Mouse (Mus musculus): ENCODE data around the gene Kbtbd6.

Kbtbd6 gene

DNA sequence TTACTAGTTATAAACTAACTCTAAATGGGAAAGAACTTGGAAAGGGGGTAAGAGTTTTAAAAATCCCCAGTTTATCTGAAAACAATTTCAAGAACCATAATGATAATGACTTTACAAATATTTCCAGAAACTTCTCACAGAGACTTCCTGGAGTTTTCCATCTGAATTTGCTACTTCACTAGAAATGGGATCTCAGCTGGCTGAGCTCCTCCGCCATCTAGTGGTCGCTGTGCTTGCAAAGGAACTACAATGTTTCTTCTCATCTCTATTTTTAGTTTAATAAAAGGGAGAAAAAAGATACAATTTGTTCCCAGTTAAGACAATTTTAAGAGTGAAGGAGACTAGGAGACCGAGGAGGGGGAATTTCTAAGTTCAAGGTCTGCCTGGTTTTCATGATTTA, 16.0 kb downstream of the Kbtbd6 start:
- no peak for TF ChIP-seq GATA4 (IDR thresholded peaks at IDR 0.05; ENCODE audit: insufficient replicate concordance, low read length)

DNA sequence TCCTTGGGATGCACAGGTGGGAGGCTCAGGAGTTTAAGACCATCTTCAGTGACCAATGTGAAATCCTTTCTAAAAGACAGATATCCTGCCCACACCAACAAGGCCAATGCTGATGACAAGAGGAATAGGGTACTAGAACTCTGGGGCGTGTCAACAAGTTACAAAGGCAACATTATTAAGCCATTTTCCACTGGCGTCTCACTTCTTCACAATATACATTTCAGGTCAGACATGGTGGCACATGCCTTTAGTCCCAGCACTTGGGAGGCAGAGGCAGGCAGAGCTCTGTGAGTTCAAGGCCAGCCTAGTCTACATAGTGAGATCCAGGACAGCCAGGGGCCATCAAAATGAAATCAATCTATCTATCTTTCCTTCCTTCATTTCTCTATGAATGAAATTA, 21.7 kb downstream of the Kbtbd6 start:
- no peak for TF ChIP-seq GATA4 (IDR thresholded peaks at IDR 0.05; ENCODE audit: insufficient replicate concordance, low read length)

DNA sequence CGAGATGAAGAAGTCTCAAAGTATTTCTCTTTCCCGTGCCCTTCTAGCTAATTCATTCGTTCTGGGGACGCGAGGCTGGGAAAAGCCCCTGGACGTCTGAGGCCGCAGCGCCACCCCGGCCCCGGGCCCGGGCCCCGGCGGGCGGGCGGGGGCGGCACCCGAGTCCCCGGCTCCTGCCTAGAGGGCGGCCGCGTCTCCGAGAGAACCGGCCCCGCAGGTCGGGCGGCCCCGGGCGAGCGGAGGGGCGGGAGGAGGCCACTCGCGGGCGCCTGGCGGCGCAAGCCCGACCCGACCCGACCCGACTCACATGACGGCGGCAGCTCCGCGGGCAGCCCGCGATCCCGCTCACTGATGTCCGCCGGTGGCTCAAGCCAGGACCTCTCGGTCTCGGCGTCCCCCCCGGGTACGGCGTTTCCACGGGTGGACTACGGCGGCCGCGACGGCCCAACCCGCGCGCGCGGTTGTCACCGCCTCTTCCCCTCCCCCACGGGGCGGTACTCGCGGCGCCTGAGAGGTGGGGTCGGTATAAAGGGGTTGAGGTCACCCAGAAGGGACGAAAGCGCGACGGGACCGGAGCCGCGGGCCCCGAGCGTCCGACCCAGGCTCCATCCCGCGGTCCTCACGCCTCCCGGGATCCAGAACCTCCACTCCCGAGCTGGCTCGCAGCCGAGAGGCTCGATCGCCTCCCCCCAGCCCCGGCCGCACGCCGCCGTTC, 29.1 kb downstream of the Kbtbd6 start, which contains the start of gene Elf1:
Gene Elf1 (plus strand): TSS at position 571 of the 715 bp plus-strand sequence.
- peak; percentile 37; the same call in 1 of the 2 replicates for TF ChIP-seq GATA4 (IDR thresholded peaks at IDR 0.05; ENCODE audit: insufficient replicate concordance, low read length)

DNA sequence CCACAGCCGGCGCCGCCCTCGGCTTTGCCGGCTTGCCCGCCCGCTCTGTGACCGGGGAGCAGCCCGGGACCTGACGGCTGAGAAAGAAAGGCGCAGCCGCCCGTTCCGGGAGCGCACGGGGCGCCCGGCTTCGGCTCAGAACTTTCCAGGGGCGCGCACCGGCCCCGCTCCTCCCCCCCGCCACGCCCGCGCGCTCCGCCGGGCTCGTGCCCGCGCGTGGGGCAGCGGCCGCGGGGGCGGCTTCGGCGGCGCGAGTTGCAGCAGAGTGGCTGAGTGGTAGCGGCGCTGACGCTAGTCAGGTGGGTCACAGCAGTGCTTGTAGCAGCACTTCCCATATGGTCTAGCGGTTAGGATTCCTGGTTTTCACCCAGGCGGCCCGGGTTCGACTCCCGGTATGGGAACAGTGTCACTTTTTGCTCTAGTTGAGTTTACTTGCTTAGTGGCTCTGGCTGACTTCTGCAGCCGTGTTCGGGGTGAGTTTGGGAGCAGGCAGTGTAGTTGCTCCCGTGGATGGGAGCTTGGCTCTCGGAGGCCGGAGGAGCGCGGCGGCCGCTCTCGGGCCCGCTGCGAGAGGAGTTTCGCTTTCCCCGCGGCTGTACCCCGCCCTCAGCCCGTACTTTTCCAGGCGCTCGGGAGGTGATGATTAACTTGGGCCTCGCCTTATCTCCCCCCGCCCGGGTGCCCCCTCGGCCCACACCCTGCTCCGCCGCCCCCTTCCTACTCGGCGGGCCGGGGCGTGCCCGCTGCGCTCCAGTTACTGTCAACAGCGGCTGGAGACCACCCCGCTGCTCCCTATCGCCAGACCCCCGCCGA, 29.9 kb downstream of the Kbtbd6 start, which contains the start of gene Wbp4:
Gene Wbp4 (minus strand): TSS at position 182 of the 813 bp plus-strand sequence.
- TF ChIP-seq GATA4 (IDR thresholded peaks at IDR 0.05; ENCODE audit: insufficient replicate concordance, low read length): peak; percentile 57; the same call in 1 of the 2 replicates

DNA sequence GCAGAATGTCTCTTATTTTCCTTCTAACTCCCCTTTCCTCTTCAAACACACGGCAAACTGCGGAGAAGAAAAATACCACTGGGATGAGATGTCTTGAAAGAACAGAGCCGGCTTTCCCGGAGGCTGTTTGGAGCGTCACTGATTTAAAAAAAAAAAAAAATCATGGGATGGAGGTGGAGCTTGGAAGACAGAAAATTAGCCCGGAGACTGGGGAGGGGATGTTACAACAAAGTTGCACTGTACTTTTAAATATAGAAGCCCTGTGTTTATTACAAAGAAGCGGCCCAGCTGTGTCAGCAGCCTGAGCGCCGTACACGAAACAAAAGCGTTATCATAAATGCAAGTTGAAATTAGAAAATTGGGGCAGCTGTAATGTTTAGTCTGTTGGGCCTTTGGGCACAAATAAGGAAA, 30.6 kb downstream of the Kbtbd6 start:
- no peak for TF ChIP-seq GATA4 (IDR thresholded peaks at IDR 0.05; ENCODE audit: insufficient replicate concordance, low read length)

DNA sequence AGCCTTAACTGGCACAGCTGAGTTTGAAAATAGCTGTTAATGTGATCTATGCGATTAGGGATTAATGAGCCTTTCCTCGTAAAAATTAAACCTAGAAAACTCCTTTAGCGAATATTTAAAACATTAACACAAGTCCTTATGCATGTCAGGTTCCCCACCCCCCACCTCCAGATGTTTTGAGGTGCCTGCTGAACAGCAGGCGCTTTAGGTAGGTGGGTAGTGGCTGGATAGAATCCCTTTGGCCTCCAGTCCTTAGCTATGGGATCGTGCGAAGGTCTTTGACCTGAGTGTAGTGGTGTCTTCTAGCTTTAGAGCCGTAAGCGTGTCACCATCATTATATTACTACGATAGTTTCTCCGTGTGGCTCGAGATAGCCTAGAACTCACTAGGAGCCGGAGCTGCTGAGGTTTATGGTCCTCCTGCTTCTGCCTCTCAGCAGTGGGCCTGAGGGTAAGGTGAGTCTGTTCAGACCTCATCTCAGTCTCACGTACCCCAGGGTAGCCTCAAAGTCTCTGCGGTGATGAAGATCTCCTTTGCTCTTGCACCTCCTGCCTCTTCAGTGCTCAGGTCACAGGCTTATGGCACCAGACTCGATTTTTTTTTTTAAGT, 31.2 kb downstream of the Kbtbd6 start:
- no peak for TF ChIP-seq GATA4 (IDR thresholded peaks at IDR 0.05; ENCODE audit: insufficient replicate concordance, low read length)

DNA sequence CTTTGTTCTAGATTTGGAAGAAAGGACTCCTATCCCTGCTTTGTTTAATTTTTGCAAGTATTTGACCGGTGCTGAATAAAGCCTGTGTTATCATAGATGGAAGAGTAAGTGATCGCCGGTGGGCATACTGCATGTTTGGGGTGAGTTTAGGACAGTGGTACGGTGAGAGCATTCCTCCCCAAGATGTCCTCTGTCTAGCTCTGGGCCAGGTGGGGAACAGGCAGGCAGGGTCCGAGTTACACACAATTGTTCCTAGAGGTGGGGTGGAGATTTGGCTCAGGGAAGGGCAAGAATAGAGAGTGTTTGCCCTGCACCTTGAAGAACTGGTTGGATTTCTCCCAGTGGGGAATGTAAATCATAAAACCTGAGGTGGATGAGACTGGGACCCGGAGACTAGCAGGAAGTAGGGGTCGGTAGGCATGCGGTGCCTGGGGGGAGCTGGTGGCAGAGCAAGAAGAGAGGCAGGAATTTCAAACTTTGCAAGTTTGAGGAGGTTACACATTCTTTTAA, 32.0 kb downstream of the Kbtbd6 start:
- no peak for TF ChIP-seq GATA4 (IDR thresholded peaks at IDR 0.05; ENCODE audit: insufficient replicate concordance, low read length)

DNA sequence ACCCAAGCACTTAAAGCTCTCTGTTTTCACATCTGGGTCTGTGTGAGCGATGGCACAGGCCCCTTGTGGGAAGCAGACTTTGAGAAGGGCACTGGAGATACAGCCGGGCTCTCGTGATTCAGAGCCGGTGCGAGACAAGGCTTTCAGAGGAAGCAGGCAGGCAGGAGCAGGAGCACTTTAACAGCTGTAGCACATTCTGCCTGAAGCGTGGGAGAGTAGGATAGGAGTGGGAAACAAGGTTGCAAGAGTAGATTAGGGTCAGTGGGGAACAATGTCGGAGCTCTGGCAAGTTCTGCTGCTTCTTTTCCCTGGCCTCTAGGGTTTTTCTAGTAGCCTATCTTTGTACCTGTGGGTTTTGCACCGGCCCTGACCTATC, 35.0 kb downstream of the Kbtbd6 start:
- peak; percentile 5; the same call in 1 of the 2 replicates for TF ChIP-seq GATA4 (IDR thresholded peaks at IDR 0.05; ENCODE audit: insufficient replicate concordance, low read length)

DNA sequence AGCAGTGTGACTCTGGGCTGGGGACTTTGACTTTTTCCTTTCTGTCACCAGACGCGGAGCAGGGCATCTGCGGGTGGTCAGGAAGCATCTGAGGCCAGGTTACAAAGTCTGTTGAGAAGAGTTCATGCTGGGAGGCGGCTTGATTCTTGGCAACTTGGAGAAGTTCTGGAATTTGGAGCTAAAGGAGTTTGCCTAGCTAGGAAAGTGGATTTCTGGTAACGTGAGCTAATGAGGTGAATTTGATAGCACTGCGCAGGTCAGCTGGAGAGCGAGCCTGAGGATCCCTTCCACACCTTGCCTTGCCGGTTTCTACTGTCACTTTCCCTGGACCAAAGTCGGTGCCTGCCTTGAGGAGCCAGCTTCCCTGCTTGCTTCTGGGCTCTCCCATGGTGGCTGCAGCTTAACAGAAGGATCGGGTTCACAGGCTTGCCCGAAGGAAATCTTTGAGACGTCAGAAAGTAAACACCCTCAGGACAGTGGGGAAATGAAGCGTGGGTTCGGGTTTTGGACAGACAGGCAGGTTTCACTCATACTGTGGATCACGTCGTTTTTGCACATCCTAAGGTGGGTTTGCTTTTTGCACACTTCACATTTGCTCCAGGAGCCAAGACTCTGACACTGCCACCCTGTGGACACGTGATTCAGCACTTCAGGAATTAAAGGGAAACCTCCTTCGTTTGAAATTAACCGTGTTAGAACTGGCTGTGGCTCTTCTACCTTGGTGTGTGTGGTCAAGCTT, 35.5 kb downstream of the Kbtbd6 start:
- TF ChIP-seq GATA4 (IDR thresholded peaks at IDR 0.05; ENCODE audit: insufficient replicate concordance, low read length): no peak

DNA sequence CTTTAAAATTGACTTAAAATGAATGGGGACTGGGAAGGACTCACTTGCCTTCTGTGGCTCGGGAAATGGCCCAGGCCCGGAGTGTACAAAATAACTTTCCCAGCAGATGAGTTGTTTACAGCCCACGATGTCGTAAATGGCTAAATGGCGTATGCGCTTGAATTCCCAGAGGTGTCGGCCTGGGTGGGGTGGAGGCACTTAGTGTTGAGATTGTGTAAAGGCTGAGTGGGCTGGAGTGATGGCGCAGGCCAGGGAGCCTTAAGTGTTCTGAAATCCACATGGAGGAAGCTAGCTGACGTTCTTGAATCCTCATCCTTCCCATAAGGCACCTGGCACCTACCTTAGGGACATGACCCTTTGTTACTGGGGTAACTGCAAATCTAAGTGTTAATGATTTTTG, 36.9 kb downstream of the Kbtbd6 start:
- TF ChIP-seq GATA4 (IDR thresholded peaks at IDR 0.05; ENCODE audit: insufficient replicate concordance, low read length): no peak

DNA sequence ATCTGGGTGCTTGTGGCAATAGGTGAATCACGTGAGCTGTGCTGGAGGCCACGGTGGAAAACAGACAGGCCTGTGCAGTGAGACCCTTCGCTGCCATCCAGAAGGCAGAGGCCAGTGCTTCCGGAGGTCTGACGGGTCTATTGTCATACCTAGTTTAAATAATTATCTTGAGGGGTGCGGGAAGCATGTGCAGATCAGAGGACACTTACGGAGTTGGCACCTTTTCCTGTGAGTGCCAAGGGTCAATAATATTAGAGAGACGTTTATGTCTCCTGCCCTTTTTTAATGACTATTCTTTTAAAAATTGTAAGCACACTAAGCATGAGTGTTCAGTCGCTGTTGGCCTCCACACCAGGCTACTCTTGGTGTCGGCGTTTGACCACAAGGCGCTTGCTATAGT, 37.5 kb downstream of the Kbtbd6 start:
- TF ChIP-seq GATA4 (IDR thresholded peaks at IDR 0.05; ENCODE audit: insufficient replicate concordance, low read length): no peak

DNA sequence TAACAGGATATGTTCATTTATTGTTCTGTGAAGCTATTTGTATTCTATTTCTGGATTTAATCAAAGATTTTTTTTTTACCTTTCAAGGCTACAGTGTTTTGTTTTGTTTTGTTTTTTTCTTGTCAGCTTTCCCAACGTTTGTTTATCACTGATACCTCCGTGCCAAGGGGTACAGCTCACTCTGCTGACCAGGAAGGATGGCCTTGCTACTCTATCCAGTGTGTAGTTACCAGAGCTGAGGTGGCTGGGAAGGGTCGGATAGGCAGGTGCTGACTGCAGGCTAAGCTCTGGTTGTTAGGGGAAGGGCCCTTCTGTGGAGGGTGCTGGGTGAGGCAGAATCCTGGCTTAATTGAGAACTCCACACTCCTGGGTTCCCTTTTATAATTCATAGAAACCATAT, 38.6 kb downstream of the Kbtbd6 start:
- no peak for TF ChIP-seq GATA4 (IDR thresholded peaks at IDR 0.05; ENCODE audit: insufficient replicate concordance, low read length)

DNA sequence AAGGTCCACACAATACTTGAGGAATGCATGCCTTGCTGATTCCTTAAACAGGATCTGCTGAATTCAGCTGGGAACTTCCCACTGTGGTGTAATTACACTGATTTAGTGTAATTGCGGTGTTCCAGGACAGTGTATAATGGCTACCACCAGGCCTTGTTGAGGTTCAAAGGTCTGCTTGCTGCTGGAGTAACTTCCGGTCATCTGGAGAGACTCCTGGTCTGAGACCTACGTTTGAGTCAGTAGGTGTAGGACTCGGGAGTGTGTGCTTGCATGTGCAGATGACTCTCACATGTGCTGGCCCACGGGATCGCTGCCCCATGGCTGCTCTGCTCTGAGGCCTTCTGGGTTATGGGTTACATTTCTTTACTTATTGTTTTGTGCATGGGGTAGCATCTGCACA, 42.7 kb downstream of the Kbtbd6 start:
- no peak for TF ChIP-seq GATA4 (IDR thresholded peaks at IDR 0.05; ENCODE audit: insufficient replicate concordance, low read length)

DNA sequence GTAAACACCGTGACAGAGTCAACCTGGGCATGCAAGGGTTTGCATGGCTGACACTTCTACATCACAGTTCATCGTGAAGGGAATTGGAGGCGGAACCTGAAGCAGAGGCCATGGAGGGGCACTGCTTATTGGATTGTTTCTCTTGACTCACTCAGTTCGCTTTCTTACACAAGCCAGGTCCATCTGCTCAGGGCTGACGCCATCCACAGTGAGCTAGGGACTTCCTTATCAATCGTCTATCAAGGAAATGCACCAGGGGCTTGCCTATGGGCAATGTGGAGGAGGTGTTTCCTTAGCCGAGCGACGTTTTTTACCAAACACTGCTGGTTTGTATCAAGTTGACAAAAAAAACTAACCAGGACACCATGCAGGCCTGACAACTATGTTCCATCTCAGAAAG, 47.7 kb downstream of the Kbtbd6 start:
- no peak for TF ChIP-seq GATA4 (IDR thresholded peaks at IDR 0.05; ENCODE audit: insufficient replicate concordance, low read length)

DNA sequence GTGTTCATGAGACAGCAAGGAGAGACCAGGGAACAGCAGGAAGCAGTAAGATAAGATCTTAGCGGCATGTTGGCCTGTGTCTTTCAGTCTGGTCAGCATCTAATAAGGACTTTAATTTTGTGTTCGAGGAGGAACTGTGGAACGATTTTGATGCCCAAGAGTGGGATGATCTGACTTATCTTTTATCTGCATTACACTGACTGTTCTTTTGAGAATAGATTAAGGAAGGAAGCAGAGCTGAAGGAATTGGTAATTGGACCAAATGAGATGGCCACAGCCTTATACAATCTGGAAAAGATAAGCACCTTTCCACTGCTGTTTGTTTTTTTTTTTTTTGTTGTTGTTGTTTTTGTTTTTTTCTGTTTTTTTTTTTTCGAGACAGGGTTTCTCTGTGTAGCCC, 49.1 kb downstream of the Kbtbd6 start:
- peak; percentile 81 for TF ChIP-seq GATA4 (IDR thresholded peaks at IDR 0.05; ENCODE audit: insufficient replicate concordance, low read length)

Data from liver, adult (tissue).